Mouse (Mus musculus): ENCODE measurements around the gene Gsto1. TPM values are rescaled to one million over a fixed set of nuclear protein-coding genes. Genes with fewer than 3 reads are reported as not detected.
A peak's percentile ranks its signal among the peaks of the same experiment; 100 is the strongest.

The Gsto1 gene
- polyA plus RNA-seq, 2 experiments: 57.2 to 98.9 TPM

DNA sequence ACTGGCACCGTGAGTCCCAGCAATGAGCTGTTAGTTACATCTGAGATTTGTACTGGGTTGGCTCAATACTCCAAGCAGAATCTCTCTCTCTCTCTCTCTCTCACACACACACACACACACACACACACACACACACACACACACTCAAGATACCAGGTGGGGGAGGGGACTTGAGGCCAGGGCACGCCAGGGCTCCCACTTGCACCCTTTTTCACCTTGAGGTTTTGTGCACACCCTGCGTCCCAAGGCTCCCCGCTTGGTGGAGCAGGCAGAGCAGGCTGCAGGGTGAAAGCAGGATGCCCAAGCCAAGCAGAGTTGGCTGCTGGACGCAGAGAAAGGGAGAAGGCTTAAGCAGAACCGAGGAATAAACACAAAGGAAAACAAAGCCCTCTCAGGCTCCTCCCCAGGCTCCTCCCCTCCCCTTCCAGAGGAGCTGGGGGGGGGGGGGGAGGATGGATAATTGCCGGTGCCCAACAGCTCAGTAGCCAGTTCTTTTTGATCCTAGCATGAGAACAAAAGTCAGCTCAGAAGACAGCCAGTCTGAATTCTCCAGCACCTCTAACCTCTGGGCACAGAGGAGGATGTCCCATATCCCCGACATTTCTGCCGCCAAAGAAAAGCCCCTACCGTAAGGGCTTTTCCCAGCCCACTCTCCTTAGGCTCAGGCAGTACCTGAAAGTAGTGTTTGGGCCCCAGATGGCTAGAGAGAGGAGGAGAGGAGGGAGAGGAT, 54.8 kb downstream of the Gsto1 start:
- H3K9me3 ChIP-seq (ENCODE audit: control insufficient read depth, low read length): no peaks in the 10 kb centered on the region
- H3K4me1 ChIP-seq (replicated peaks; ENCODE audit: control insufficient read depth in 2 of 2, insufficient read depth in 2 of 2, low read length in 1 of 2): peaks cover 19 to 34% of the 10 kb centered on the region in 2 experiments
- H3K27me3 ChIP-seq (ENCODE audit: control insufficient read depth, insufficient read depth, low read length): no peaks in the 10 kb centered on the region
- no peak overlapping the region for H3K4me3 ChIP-seq (ENCODE audit: insufficient read depth in 1 of 2, low read depth in 2 of 2, low read length in 2 of 2)
- H3K36me3 ChIP-seq (replicated peaks; ENCODE audit: control insufficient read depth, insufficient read depth, low read depth): no peaks in the 10 kb centered on the region
- DNase-seq (ENCODE audit: low read depth in 3 of 3, low spot score in 3 of 3) (no peak), ATAC-seq (ENCODE audit: insufficient read depth) (0 out of 2 replicates have a peak, but pooled peaks have one; percentile 17)
- 20% methylated on average over 10 of the region's 10 CpGs for WGBS (ENCODE audit: insufficient replicate concordance)
- peak overlapping the region; percentile 39 for H3K4me2 ChIP-seq (ENCODE audit: low read depth)
- no peak overlapping the region for H3K27ac ChIP-seq
- no peak for TF ChIP-seq EP300 (IDR thresholded peaks at IDR 0.05; ENCODE audit: low read depth)
- no peak for TF ChIP-seq CTCF (IDR thresholded peaks at IDR 0.05; ENCODE audit: low read depth)
- peak overlapping the region; percentile 13; the same call in 1 of the 2 replicates for H3K9ac ChIP-seq (replicated peaks)

DNA sequence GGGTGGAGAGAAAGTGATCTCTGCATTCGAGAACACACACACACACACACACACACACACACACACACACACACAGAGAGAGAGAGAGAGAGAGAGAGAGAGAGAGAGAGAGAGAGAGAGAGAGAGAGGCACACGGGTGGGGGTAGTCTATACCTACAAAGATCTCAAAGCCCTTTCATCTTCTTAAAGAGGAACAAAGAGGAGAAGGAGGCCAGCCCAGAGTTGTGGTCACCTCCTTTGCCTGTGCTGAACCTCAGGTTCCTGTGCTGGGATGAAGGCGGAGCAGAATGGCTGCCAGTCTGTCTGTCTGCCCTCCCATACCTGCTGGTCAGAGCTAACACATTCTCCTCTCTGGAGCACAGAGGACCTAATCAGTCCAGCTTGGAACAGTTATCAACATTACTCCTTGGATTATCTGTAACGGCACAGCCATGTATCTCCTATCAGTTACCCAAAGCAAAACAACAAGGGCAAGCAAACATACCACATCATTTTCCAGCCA, 55.4 kb downstream of the Gsto1 start:
- Histone ChIP-seq H3K27ac (no peak overlapping the region), H3K4me3 (ENCODE audit: insufficient read depth in 1 of 2, low read depth in 2 of 2, low read length in 2 of 2) (no peak overlapping the region), H3K9me3 (ENCODE audit: control insufficient read depth, low read length) (no peaks in the 10 kb centered on the region), H3K4me1 (replicated peaks; ENCODE audit: control insufficient read depth in 2 of 2, insufficient read depth in 2 of 2, low read length in 1 of 2) (peaks cover 19 to 34% of the 10 kb centered on the region in 2 experiments), H3K36me3 (replicated peaks; ENCODE audit: control insufficient read depth, insufficient read depth, low read depth) (no peaks in the 10 kb centered on the region), H3K4me2 (ENCODE audit: low read depth) (peak overlapping the region; percentile 39; the same call in 1 of the 2 replicates), H3K27me3 (ENCODE audit: control insufficient read depth, insufficient read depth, low read length) (no peaks in the 10 kb centered on the region), H3K9ac (replicated peaks) (no peak overlapping the region)
- ATAC-seq (ENCODE audit: insufficient read depth) (peak; percentile 47), DNase-seq (ENCODE audit: low read depth in 3 of 3, low spot score in 3 of 3) (no peak)
- 12% methylated on average over 4 of the region's 4 CpGs for WGBS (ENCODE audit: insufficient replicate concordance)
- TF ChIP-seq CTCF (IDR thresholded peaks at IDR 0.05; ENCODE audit: low read depth) (no peak), EP300 (IDR thresholded peaks at IDR 0.05; ENCODE audit: low read depth) (peak; percentile 42; the same call in 1 of the 2 replicates)

DNA sequence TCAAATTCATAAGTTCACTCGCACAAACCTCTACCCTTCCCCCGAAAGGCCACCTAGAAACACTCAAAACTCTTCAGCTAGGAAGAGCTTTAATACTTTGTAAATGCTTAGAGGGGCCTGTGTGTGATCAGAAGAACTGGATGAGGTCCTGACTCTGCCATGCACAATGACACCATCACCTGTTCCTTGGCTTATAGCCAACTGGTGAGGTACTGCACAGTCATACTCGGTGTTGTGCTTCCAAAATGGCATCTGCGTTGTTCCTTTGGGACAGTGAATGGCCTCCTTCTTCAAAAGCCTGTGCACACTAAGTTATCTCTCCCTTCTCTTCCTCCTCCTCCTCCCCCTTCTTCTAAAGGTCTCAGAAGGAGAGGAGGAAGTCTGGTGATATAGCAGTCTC, 56.0 kb downstream of the Gsto1 start:
- no peaks in the 10 kb centered on the region for H3K36me3 ChIP-seq (replicated peaks; ENCODE audit: control insufficient read depth, insufficient read depth, low read depth)
- H3K27ac ChIP-seq: no peak overlapping the region
- ATAC-seq (ENCODE audit: insufficient read depth) (no peak), DNase-seq (ENCODE audit: low read depth in 3 of 3, low spot score in 3 of 3) (no peak)
- H3K27me3 ChIP-seq (ENCODE audit: control insufficient read depth, insufficient read depth, low read length): no peaks in the 10 kb centered on the region
- no peaks in the 10 kb centered on the region for H3K9me3 ChIP-seq (ENCODE audit: control insufficient read depth, low read length)
- TF ChIP-seq EP300 (IDR thresholded peaks at IDR 0.05; ENCODE audit: low read depth) (no peak), CTCF (IDR thresholded peaks at IDR 0.05; ENCODE audit: low read depth) (no peak)
- peaks cover 19 to 31% of the 10 kb centered on the region in 2 experiments for H3K4me1 ChIP-seq (replicated peaks; ENCODE audit: control insufficient read depth in 2 of 2, insufficient read depth in 2 of 2, low read length in 1 of 2)
- H3K4me3 ChIP-seq (ENCODE audit: insufficient read depth in 1 of 2, low read depth in 2 of 2, low read length in 2 of 2): no peak overlapping the region
- 68% methylated on average over 4 of the region's 4 CpGs for WGBS (ENCODE audit: insufficient replicate concordance)
- no peak overlapping the region for H3K4me2 ChIP-seq (ENCODE audit: low read depth)
- H3K9ac ChIP-seq (replicated peaks): no peak overlapping the region

DNA sequence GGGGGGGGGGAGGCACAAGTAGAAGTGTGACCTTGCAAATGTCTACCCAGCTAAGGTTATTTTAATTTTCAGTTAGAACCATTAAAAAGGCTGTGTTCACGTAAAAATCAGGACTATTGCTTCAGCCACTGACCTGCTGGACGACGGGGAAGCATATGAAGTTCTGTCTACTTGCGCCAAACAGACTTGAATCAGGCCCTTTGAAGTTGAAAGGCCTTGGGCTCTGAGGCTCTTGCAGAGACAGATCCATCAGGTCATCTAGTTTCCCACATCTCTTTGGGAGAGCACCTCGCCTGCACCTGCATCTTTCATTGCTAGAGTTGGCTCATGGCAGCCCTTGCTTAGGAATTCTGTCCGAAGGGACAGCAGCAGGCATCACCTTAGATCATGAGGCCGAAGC, 58.6 kb downstream of the Gsto1 start:
- Histone ChIP-seq H3K4me2 (ENCODE audit: low read depth) (no peak overlapping the region), H3K9ac (replicated peaks) (no peak overlapping the region), H3K27ac (no peak overlapping the region), H3K27me3 (ENCODE audit: control insufficient read depth, insufficient read depth, low read length) (no peaks in the 10 kb centered on the region), H3K4me3 (ENCODE audit: insufficient read depth in 1 of 2, low read depth in 2 of 2, low read length in 2 of 2) (no peak overlapping the region), H3K4me1 (replicated peaks; ENCODE audit: control insufficient read depth in 2 of 2, insufficient read depth in 2 of 2, low read length in 1 of 2) (peaks cover 27 to 38% of the 10 kb centered on the region in 2 experiments), H3K36me3 (replicated peaks; ENCODE audit: control insufficient read depth, insufficient read depth, low read depth) (no peaks in the 10 kb centered on the region), H3K9me3 (ENCODE audit: control insufficient read depth, low read length) (no peaks in the 10 kb centered on the region)
- TF ChIP-seq CTCF (IDR thresholded peaks at IDR 0.05; ENCODE audit: low read depth) (no peak), EP300 (IDR thresholded peaks at IDR 0.05; ENCODE audit: low read depth) (no peak)
- WGBS (ENCODE audit: insufficient replicate concordance): 77% methylated on average over 7 of the region's 7 CpGs
- no peak for DNase-seq (ENCODE audit: low read depth in 3 of 3, low spot score in 3 of 3)
- ATAC-seq (ENCODE audit: insufficient read depth): no peak

DNA sequence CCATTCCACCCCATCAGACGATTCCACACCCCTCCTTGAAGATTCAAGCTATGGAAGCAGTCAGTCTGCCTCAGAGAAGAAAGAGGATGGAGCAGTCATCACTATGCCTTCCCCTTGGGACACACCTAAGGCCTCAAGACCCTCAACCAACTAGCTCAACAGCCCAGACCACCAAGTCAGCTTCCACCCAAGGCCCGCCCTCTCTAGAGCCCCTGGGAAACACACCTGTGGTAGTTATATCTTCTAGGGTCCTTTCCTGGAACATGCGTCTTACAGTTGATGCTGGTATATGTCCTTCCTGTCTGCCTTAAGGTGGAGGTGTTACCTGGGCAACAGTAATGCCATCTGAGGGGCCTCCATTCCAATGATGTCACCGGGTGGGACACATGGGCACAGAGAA, 59.4 kb downstream of the Gsto1 start:
- ATAC-seq (ENCODE audit: insufficient read depth): no peak
- TF ChIP-seq CTCF (IDR thresholded peaks at IDR 0.05; ENCODE audit: low read depth) (no peak), EP300 (IDR thresholded peaks at IDR 0.05; ENCODE audit: low read depth) (no peak)
- H3K27me3 ChIP-seq (ENCODE audit: control insufficient read depth, insufficient read depth, low read length): no peaks in the 10 kb centered on the region

More for the DNA sequence above, 59.4 kb downstream of the Gsto1 start:
- no peak overlapping the region for H3K4me2 ChIP-seq (ENCODE audit: low read depth)
- peaks cover 21 to 32% of the 10 kb centered on the region in 2 experiments for H3K4me1 ChIP-seq (replicated peaks; ENCODE audit: control insufficient read depth in 2 of 2, insufficient read depth in 2 of 2, low read length in 1 of 2)
- H3K9me3 ChIP-seq (ENCODE audit: control insufficient read depth, low read length): no peaks in the 10 kb centered on the region
- H3K36me3 ChIP-seq (replicated peaks; ENCODE audit: control insufficient read depth, insufficient read depth, low read depth): no peaks in the 10 kb centered on the region
- WGBS (ENCODE audit: insufficient replicate concordance): 77% methylated on average over 4 of the region's 4 CpGs
- no peak for DNase-seq (ENCODE audit: low read depth in 3 of 3, low spot score in 3 of 3)
- no peak overlapping the region for H3K27ac ChIP-seq
- H3K9ac ChIP-seq (replicated peaks): no peak overlapping the region
- no peak overlapping the region for H3K4me3 ChIP-seq (ENCODE audit: insufficient read depth in 1 of 2, low read depth in 2 of 2, low read length in 2 of 2)

Other genes with a start within 250 kb of the Gsto1 start
- gene Col17a1, start 162.9 kb upstream of the Gsto1 start, polyA plus RNA-seq (2012; rRNA removed): 0.05 and 0.13 TPM in 2 replicates
- 0.23 TPM in 1 of 2 replicates, not detected in the other for gene Col17a1, start 162.9 kb upstream of the Gsto1 start, polyA plus RNA-seq (2014; fragmentation: Nextera tagmentation; extraction: Ambion mirVana)
- 32.6 and 35.5 TPM in 2 replicates for gene Sfr1, start 123.3 kb upstream of the Gsto1 start, polyA plus RNA-seq (2012; rRNA removed)
- gene Sfr1, start 123.3 kb upstream of the Gsto1 start, polyA plus RNA-seq (2014; fragmentation: Nextera tagmentation; extraction: Ambion mirVana): 73.7 and 77.2 TPM in 2 replicates
- gene Gsto2, start 10.6 kb downstream of the Gsto1 start, polyA plus RNA-seq (2012; rRNA removed): 0.08 and 0.28 TPM in 2 replicates
- gene Gsto2, start 10.6 kb downstream of the Gsto1 start, polyA plus RNA-seq (2014; fragmentation: Nextera tagmentation; extraction: Ambion mirVana): 0.11 and 0.37 TPM in 2 replicates
- 0.01 TPM in 1 of 2 replicates, not detected in the other for gene Cfap43, start 64.3 kb downstream of the Gsto1 start, polyA plus RNA-seq (2012; rRNA removed)
- gene Cfap43, start 64.3 kb downstream of the Gsto1 start, polyA plus RNA-seq (2014; fragmentation: Nextera tagmentation; extraction: Ambion mirVana): 0.05 TPM in 1 of 2 replicates, not detected in the other
- gene Itprip, start 64.3 kb downstream of the Gsto1 start, polyA plus RNA-seq (2012; rRNA removed): 1.9 and 2.0 TPM in 2 replicates
- gene Itprip, start 64.3 kb downstream of the Gsto1 start, polyA plus RNA-seq (2014; fragmentation: Nextera tagmentation; extraction: Ambion mirVana): 2.2 and 2.5 TPM in 2 replicates
- gene Cfap58, start 82.7 kb downstream of the Gsto1 start, polyA plus RNA-seq (2012; rRNA removed): not detected in 2 replicates
- gene Cfap58, start 82.7 kb downstream of the Gsto1 start, polyA plus RNA-seq (2014; fragmentation: Nextera tagmentation; extraction: Ambion mirVana): not detected in 2 replicates